Mouse (Mus musculus) CD4-positive, CD25-positive, alpha-beta regulatory T cell, adult 4 months (primary cell): ENCODE measurements around the gene Znrf1. TPM values are rescaled to one million over a fixed set of nuclear protein-coding genes. Genes with fewer than 3 reads are reported as not detected.
A peak's percentile ranks its signal among the peaks of the same experiment; 100 is the strongest.

ENCODE experiments used
- ATAC-seq: one replicate; pipeline ENCODE4 v1.8.0; 2017
- polyA plus RNA-seq, 2 experiments: library from polyadenylated mRNA; unstranded; fragments of 100-300 nt; shearing (Covaris generic); gene quantifications; one replicate each; pipeline ENCODE4 v1.2.1; 2017

Znrf1 gene
- polyA plus RNA-seq, 2 experiments from 2014 or later = 27.5 to 43.5 TPM

- no peak for ATAC-seq
These were observed 406 bp upstream of the Znrf1 start for GRCm38 (mm10) chr8:111535491-111535890.

DNA sequence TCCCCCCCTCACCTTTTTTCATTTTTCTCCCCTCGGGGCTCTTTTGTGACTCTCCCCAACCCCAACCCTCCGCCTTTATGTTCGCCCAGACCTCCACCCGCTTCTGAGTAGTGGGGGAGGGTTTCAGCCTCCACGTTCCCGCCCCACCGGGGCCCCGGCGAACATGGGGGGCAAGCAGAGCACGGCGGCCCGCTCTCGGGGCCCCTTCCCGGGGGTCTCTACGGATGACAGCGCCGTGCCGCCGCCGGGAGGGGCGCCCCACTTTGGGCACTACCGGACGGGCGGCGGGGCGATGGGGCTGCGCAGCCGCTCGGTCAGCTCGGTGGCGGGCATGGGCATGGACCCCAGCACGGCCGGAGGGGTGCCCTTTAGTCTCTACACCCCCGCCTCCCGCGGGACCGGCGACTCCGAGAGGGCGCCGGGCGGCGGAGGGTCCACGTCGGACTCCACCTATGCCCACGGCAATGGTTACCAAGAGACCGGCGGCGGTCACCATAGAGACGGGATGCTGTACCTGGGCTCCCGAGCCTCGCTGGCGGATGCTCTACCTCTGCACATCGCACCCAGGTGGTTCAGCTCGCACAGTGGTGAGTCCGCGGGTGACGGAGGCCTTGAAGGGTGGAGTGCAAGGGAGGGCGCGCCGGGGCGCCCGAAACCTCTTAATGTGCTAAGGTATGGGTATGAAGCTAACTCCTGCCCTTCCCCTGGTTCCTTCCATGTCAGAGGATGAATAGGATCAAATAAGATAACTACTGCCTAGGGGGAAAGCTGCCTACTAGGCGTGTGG is 1.3 kb downstream of the Znrf1 start:
- ATAC-seq = peak; percentile 78

DNA sequence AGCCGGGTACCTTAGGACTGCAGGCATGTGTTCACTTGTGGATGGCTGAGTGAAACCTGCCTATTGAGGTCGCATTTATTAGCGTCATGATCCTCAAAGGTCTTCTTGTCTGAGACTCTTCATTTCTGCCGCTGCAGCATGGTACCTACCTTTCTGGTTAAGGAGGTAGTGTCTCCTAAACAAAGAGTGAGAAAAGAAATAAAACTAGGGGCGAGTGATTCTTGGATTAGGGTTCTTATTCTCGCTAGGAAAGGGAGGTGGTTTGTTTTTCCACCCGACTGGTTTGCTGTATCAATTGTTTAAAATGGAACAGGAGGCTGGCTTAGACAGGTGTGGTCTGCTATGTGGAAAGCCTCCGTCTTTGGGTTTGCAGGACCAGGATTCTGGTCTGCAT is 1.9 kb downstream of the Znrf1 start:
- ATAC-seq = peak; percentile 24

DNA sequence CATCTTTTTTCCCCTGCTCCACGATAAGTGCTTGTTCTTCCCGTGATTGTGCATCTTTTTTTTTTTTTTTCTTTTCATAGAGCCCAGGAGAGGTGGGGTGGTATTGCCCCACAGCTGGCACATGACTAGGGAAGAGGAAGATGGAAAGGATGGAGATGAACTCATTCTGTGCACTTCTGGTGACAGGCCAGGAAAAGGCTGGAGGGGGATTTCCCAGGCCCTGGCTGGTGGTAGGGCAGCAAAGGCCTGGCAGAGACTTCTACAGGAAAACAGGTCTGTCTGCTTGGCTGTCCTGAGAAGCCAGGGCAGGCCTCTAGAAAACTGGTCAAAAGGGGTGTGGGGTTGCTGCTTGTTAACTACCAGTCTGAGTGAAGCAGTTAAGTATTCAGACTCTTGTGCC is 2.3 kb downstream of the Znrf1 start:
- no peak for ATAC-seq

- ATAC-seq = no peak
These were observed 3.7 kb downstream of the Znrf1 start for GRCm38 (mm10) chr8:111539422-111540076.

- no peak for ATAC-seq
These were observed 7.9 kb downstream of the Znrf1 start for GRCm38 (mm10) chr8:111543712-111544380.

- ATAC-seq = no peak
These were observed 9.7 kb downstream of the Znrf1 start for GRCm38 (mm10) chr8:111545406-111546156.

DNA sequence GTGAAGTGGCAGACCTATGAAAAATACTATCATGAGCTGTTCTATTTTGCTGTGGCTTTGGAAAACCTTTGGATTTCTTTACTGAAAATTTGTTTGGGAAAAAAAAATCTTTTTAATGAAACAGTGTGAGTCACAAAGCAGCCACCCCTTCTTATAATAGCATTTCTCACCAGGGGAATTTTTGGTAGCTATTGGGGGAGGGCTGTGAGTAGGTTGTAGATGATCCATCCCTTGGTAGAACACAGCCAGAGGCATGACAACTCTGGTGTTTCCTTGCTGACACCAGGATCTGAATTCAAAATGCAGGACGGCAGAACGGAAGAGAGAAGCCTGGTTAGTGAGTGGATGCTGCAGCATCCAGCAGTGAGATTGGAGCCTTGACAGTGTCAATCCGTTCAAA is 11.2 kb downstream of the Znrf1 start:
- peak; percentile 22 for ATAC-seq

GRCm38 (mm10) chr8:111548201-111548600 is 12.3 kb downstream of the Znrf1 start:
- ATAC-seq = no peak

- ATAC-seq = peak; percentile 43
These were observed 14.3 kb downstream of the Znrf1 start for GRCm38 (mm10) chr8:111550002-111550870.

- no peak for ATAC-seq
These were observed 15.7 kb downstream of the Znrf1 start for GRCm38 (mm10) chr8:111551511-111552130.

- peak; percentile 22 for ATAC-seq
These were observed 25.9 kb downstream of the Znrf1 start for GRCm38 (mm10) chr8:111561824-111562223.

GRCm38 (mm10) chr8:111562274-111562803 is 26.4 kb downstream of the Znrf1 start:
- ATAC-seq = peak; percentile 11

DNA sequence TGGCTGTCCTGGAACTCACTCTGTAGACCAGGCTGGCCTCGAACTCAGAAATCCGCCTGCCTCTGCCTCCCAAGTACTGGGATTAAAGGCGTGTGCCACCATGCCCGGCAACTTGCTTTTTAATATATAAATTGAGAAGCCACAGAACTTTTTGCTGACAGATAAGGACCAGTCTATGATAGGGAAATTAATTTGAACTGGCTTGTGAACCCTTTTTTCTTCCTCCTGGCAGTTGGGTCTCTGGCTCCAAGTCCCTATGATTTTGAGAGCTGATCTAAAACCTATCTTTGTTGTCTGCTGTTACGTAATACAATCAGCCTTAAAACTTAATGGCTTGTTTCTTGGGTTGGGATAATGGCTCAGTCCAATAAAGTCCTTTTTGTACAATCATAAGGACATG is 27.2 kb downstream of the Znrf1 start:
- no peak for ATAC-seq

DNA sequence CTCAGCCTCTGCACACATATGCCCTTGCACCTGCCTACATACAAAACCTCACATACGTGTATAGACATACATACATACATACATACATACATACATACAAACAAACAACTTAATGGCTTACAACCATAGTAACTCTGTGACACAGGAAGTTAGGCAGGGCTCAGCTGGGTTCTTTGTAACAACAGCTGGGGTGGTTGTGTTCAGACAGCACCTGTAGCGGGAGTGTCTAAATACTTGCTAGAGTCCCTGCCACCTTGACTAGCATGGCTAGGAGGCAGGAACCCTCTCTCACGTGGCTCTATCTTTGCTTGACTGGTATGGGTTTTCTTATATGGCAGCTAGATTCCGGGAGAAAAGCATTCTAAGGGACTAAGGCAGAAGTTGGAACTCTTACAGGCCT is 27.8 kb downstream of the Znrf1 start:
- peak; percentile 67 for ATAC-seq

GRCm38 (mm10) chr8:111564093-111564492 is 28.2 kb downstream of the Znrf1 start:
- no peak for ATAC-seq

GRCm38 (mm10) chr8:111565784-111566191 is 29.9 kb downstream of the Znrf1 start:
- no peak for ATAC-seq

GRCm38 (mm10) chr8:111566326-111566725 is 30.4 kb downstream of the Znrf1 start:
- ATAC-seq = peak; percentile 30

DNA sequence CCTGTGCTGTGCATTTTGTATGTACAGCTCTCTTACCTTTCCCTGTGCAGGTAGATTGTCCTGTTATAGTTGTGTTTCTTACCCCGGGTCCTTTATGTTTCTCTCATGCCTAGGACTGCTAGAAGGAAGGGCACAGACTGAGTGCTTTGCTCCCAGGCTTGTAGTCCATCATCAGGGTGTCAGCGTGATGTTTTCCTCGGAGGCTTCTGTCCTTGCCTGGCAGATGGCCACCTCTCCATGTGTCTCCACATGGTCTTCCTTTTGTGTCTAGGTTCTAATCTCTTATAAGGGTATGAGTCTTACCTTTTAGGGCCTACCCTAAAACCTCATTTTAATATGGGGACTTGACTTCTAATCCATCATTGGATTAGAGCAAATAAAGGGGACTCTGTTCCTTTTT is 31.7 kb downstream of the Znrf1 start:
- no peak for ATAC-seq

- no peak for ATAC-seq
These were observed 32.1 kb downstream of the Znrf1 start for GRCm38 (mm10) chr8:111568029-111568428.

DNA sequence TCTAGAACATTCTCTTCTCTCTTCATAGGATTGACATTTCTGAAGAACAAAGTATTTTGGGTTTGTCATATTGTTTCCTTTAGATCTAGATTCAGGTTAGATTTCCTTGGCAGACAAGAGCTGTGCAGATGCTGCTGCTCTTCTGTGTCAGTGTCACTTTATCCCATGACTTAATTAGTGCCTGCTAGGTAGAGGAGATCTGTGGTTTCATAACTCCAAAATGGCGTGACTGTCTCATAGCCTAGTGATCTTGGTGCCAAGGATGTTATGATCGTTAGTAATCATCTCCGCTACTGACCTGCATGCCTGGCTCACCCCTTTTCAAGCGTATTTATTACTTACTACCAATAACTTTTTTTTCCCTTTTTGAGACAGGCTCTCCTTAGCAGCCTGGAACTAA is 34.0 kb downstream of the Znrf1 start:
- peak; percentile 21 for ATAC-seq
